Mouse (Mus musculus) R1 (cell line): ENCODE measurements at regions not wholly inside any gene's neighbourhood (a gene's known extent, or its start where the extent isn't known, plus 50 kb on each side); places are given as distances from the start of the nearest gene placed in this dataset.

ENCODE experiments used
- DNase-seq: peaks from one replicate; pipeline ENCODE4 v3.0.0-alpha.2; 2018; ENCODE audit warnings: low read depth, low spot score

DNA sequence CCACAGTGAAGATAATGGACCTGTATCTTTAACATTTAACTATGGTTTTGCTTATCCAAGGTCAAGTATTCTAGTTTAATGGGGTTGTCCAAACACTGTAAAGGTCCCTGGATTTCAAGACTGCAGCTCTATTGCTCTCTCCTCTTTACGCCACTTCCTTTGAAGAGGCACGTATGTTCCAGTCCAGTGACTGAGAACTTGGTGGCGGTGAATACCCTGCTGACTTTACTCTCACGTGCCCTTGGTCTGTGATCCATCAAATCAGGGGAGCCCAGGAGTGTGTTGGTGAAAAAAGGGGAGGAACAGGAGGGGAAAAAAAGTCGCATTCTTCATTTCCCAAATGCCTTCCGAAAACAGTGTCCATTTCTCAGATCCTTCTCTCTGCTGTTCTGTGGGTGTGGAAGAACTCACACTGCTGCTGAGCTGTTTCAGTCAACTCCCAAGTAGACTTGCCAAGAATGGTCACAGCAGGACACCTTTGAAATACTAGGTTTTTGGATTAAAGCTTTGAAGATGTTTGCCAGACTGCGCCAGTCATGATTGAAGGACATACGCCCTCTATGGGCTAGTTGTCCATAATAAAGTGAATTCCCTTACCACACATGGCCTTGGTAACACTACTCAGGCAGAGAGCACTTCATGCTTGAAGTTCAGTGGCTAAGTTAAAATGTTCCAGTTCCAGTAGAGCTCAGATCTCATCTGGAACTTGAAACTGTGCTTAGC is 136.1 kb upstream of the Cdkn2b start:
- DNase-seq = peak; percentile 49

DNA sequence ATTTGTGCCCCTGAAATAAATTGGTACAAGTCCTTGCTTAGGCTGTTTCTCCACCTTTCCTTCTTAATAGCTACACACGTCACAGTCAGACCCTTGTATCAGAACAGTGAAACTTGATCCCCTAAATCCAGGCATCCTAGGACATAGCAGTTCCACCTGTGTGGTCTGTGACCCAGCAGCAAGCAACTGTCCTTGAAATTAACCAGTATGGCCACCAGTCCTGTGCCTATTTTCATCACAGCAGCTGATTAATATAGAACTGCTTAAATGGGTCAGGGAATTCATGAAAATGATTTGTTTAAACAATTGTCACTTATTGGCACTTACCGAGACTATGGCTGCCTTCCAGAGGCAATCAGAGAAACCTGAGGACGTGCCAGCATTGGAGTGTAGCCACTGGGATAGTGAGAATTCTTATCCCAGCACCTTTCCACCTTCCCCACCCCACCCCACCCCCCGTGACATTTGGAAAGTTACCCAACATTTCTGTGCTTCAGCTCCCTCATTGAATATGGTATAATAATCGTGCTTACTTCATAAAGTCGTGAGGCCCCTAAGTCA is 135.4 kb upstream of the Cdkn2b start:
- no peak for DNase-seq

DNA sequence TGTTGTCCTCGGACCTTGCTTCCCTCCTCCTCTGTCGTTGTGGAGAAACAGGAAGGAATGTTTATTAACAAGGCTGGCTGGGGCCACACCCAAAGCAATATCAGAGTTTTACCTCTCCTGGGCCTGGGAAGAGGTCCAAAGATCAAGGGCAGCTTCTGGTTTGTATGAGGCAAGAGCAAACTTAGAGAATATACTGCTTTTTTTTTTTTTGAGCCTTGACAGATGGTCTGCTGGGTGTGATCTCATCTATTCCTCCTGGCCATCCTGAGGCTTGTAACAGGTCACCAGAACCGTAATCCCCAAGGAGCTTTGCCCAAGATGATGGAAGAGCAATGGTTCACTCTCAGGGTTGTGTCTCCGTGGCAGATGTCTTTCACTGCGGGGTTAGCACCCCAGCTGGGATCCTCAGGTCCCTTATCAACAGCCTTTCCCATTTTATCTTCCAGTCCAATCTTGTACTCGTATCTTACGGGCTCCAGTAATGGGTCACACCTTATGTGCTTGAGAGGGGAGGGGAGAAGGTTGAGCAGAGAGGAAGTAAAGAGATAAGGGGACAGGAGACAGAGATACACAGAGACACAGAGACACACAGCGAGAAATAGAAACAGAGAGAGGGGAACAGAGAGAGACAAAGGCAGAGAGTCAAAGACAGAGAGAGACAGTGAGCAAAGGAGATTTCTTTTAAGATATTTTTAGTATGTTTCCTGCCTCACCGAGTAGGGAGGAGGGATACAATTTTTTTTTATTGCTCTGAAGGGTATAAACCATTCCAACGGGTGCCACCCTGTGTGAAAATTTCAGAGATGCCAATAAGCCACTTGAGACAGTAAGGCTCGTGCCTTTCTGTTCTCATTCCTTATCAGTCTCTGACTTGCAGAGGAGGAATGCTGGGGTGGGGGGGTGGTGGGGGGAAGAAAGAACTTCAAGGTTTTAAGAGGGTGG is 134.6 kb upstream of the Cdkn2b start:
- no peak for DNase-seq

DNA sequence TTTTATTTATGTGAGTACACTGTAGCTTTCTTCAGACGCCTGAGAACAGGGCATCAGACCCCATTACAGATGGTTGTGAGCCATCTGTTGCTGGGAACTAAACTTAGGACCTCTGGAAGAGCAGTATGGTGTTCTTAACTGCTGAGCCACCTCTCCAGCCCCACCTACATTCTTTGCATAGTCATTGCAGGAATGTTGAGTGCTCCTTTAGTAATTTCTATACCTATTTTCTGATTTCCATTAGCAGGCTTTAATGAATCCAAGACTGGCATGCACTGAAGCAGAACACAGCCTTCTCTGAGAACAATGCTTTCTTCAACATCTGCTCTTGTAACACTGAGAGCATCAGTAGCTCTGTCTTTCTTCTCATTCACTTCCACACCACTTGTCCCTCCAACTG is 131.7 kb upstream of the Cdkn2b start:
- DNase-seq = peak; percentile 74

GRCm38 (mm10) chr4:89440821-89441220 is 130.0 kb upstream of the Cdkn2b start:
- no peak for DNase-seq

- no peak for DNase-seq
These were observed 129.5 kb upstream of the Cdkn2b start for GRCm38 (mm10) chr4:89440326-89440725.

- no peak for DNase-seq
These were observed 127.8 kb upstream of the Cdkn2b start for GRCm38 (mm10) chr4:89438665-89439064.

DNA sequence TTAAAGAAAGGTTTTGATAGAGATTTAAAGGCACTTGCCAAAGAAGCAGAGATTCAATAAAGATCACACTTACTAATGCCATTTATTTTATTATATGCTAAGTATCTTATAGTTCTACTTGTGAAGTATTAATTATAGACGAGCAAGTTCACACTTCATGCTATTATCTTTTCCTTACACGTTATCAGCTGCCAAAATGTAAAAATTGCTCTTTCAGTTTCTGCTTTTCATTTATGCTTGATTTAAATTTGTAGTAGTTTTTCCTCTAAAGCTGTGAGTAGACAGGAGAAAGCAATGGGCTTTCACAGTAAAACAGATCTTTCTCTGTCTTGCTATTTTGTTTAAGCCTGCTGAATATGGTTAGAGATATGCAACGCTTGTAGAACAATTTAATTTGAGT is 125.9 kb upstream of the Cdkn2b start:
- no peak for DNase-seq

- no peak for DNase-seq
These were observed 123.3 kb upstream of the Cdkn2b start for GRCm38 (mm10) chr4:89434152-89434551.

DNA sequence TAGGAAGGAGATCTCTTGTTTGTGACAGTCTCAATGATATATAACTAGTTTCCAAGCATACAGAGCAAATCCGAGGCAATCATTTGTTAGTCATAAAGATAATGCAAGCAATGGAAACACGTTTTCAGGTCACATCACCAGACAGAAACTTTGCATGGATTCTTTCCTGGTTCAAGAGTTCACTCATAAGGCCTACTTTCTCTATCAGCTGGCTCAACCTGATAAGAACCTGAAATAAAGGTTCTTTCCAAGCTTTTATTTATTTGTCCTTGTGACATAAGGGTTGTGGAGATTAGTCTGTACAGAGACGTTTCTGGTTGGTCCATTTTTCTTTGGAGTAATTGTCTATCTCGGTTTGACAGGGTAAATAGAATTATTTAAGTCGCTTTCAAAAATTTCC is 122.7 kb upstream of the Cdkn2b start:
- no peak for DNase-seq

DNA sequence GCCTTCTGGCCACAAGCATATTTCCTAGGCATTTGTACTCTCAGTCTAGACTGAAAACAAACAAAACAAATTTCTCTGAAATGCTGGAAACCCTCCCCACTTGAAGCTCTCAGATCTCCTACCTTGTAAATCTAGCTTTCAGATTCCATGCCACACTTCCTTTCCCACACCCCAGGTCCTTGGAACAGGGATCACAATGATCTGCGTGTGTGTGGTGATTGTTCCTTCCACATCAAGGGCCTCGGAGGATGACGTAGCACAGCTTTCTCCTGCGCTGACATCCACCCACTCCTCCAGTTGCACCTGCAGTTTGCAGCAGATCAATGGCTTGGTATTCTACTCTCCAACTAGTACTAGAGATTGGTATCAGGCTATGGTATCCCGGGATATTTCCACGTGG is 120.7 kb upstream of the Cdkn2b start:
- DNase-seq = no peak

GRCm38 (mm10) chr4:89428465-89428864 is 117.6 kb upstream of the Cdkn2b start:
- DNase-seq = no peak

DNA sequence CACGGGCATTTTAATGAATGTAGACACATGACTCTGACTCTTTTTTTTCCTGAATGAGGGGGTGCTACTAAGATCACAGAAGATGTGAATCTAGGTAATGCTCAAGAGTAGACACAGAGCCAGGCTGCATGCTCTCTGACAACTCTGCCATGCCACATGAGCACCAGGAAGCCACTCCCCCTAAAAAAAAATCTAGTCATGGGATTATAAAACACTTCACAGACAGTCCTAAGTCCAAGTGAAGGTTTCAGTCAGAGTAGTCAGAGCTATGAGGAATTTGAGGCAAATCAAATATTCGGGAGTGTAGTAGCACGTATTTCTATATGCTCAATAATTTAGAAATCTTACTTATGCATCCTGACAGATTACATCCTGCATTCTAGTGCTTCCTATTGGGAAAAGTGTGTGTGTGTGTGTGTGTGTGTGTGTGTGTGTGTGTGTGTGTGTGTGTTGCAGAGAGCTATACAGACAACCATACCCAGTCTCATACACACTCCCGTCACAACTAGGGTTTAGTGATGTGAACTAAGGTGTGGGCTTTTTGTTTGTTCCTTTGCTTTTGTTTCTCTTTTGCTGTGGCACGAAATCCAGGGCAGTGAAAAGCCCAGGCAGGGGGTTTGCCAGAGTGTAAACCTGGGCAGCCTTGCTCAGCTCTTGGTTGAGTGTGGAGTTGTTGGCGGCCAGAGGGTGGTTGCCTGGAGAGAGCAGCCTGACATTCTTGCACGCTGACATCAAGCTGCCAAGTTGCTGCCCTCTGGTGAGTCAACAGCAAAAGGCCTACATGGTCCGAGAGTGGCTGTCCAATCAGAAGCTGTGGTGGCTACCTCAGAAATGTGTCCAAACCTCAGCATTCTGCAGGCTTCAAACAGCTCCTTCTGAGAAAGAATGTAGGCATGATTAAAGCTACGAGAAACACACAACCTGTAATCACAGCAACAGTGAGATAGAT is 116.8 kb upstream of the Cdkn2b start:
- peak; percentile 10 for DNase-seq

- DNase-seq = no peak
These were observed 115.1 kb upstream of the Cdkn2b start for GRCm38 (mm10) chr4:89425916-89426315.

DNA sequence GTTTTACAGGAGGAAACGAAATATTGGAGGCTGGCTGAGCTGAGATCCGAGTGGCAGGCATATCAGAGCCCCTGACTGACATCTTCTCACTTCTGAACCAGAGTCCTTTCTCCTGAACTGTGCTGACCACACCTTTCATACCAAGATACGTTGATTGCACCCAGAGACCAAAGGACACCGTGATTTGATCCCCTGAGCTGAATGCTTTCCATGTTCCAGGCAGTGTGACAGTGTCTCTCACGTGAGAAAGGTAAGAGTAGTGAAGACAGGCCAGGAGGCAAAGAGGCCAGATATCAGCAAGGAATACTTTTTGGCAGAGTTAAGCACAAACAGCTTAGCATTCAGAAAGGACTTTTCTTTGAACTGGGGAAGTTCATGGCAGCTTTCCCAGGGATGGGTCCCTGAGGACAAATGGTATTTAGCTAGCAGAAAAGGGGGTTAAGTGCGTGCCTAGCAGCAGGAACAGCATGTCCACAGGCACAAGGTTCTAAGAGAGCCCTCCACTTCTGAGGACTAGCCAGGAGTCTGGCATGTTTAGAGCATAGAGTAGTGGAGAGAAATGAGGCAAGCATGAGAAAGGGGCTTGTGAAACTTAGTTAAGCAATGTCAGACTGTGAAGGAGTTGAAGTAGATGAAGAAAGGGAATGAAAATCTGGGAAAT is 111.0 kb upstream of the Cdkn2b start:
- no peak for DNase-seq

- DNase-seq = no peak
These were observed 110.0 kb upstream of the Cdkn2b start for GRCm38 (mm10) chr4:89420868-89421267.

DNA sequence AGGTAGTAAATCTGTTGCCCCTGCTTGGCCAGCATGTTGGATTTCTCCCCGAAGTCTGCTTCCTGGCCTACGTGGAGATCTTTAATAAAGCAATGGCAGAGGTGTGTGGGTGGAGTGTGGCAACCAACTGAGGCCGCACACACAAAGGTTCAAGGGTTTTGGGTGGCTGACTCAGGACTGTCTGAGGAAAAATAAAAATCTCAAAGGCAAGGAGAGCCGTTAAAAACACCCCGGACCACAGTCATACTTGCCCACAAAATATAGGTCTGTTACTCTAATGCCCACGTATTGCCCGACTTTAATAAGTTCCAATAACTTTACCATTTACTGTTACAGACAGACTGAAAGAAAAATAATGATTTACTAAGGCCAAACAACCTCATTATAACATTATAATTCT is 108.7 kb upstream of the Cdkn2b start:
- no peak for DNase-seq

- DNase-seq = no peak
These were observed 94.9 kb upstream of the Cdkn2b start for GRCm38 (mm10) chr4:89405624-89406167.

GRCm38 (mm10) chr4:89403151-89403550 is 92.3 kb upstream of the Cdkn2b start:
- DNase-seq = no peak

DNA sequence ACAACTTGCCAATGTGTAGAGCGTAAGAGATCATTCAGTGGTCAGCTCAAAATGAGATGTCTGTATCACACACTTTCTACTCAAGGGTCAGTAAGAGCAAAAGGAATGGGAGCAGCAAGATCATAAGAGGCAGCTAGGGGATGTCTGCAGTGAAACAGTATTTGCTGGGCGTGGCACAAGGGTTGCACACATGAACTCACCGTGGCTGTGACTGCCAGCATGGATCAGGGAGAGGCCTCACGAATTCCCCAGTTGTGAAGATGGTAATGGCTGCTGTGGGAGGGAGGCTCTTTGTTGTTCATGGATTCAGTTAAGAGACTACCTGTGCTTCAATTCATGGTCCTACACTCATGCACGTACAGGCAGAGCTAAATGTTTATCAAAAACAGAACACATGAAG is 91.5 kb upstream of the Cdkn2b start:
- DNase-seq = no peak

DNA sequence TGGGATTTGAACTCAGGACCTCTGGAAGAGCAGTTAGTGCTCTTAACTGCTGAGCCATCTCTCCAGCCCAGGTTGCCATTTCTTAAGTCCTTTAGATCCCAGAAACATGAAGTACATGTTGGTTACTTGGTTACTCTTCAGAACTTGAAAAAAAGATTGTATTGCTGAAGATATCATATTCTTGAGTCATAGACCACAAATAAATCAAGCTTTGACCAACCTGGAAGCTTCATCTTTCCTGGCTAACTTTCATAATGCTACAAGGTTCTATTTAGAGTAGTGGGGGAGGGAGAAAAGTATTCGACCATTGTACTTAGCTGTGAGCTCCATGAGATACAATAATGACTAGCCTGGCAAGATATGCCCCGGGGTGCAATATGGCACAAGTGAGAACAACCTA is 90.9 kb upstream of the Cdkn2b start:
- DNase-seq = no peak
